Mouse (Mus musculus): ENCODE measurements around the gene Sinhcaf.

GRCm38 (mm10) chr6:148902728-148903127 is 43.5 kb downstream of the Sinhcaf start:
- TF ChIP-seq POLR2A (IDR thresholded peaks at IDR 0.05; ENCODE audit: low read depth, low read length) (no peak), CTCF (IDR thresholded peaks at IDR 0.05; ENCODE audit: extremely low read depth, insufficient read length, insufficient replicate concordance, low read depth, low read length) (no peak)
